Mouse (Mus musculus): Measurements from ENCODE around the gene Cuedc1. TPM values are rescaled to one million over a fixed set of nuclear protein-coding genes. Genes with fewer than 3 reads are reported as not detected.
A peak's percentile ranks its signal among the peaks of the same experiment; 100 is the strongest.

Cuedc1 gene
- polyA plus RNA-seq, 1 experiment from 2014 or later = 49.0 TPM

- Histone ChIP-seq H3K4me1 (peaks cover 24% of the 10 kb centered on the region), H3K4me3 (replicated peaks) (no peak overlapping the region), H3K4me2 (peak overlapping the region; percentile 11), H3K36me3 (peaks cover 43% of the 10 kb centered on the region), H3K27me3 (replicated peaks) (no peaks in the 10 kb centered on the region), H3K9me3 (replicated peaks) (no peaks in the 10 kb centered on the region), H3K27ac (replicated peaks) (peak overlapping the region; percentile 79), H3K9ac (replicated peaks) (0 out of 2 replicates have a peak overlapping the region, but pooled peaks have one; percentile 6)
- ATAC-seq (ENCODE audit: low FRiP score) = peak; percentile 58; the same call in 1 of the 2 replicates
- 8% methylated on average over 14 of the region's 16 CpGs for WGBS
These were observed 83.2 kb downstream of the Cuedc1 start for GRCm38 (mm10) chr11:88180959-88181619.

GRCm38 (mm10) chr11:88184632-88185180, 86.8 kb downstream of the Cuedc1 start:
- peaks cover 38% of the 10 kb centered on the region for H3K4me1 ChIP-seq
- 93% methylated on average over 17 of the region's 17 CpGs for WGBS
- no peak for ATAC-seq (ENCODE audit: low FRiP score)
- no peaks in the 10 kb centered on the region for H3K9me3 ChIP-seq (replicated peaks)
- H3K9ac ChIP-seq (replicated peaks) = no peak overlapping the region
- peaks cover 29% of the 10 kb centered on the region for H3K36me3 ChIP-seq
- no peaks in the 10 kb centered on the region for H3K27me3 ChIP-seq (replicated peaks)
- H3K4me3 ChIP-seq (replicated peaks) = no peak overlapping the region
- H3K27ac ChIP-seq (replicated peaks) = no peak overlapping the region
- H3K4me2 ChIP-seq = no peak overlapping the region

- Histone ChIP-seq H3K9ac (replicated peaks) (no peak overlapping the region; the same call in 1 of the 2 replicates), H3K4me2 (no peak overlapping the region), H3K4me1 (peaks cover 22% of the 10 kb centered on the region), H3K9me3 (replicated peaks) (no peaks in the 10 kb centered on the region), H3K27ac (replicated peaks) (peak overlapping the region; percentile 79; the same call in 1 of the 2 replicates), H3K4me3 (replicated peaks) (no peak overlapping the region), H3K27me3 (replicated peaks) (peaks cover 2% of the 10 kb centered on the region), H3K36me3 (peaks cover 32% of the 10 kb centered on the region)
- ATAC-seq (ENCODE audit: low FRiP score) = no peak
- 83% methylated on average over 14 of the region's 14 CpGs for WGBS
These were observed 88.5 kb downstream of the Cuedc1 start for GRCm38 (mm10) chr11:88186078-88186946.

- Histone ChIP-seq H3K36me3 (peaks cover 36% of the 10 kb centered on the region), H3K27me3 (replicated peaks) (peaks cover 8% of the 10 kb centered on the region), H3K4me1 (peaks cover 18% of the 10 kb centered on the region), H3K4me3 (replicated peaks) (no peak overlapping the region), H3K4me2 (peak overlapping the region; percentile 49; the same call in 1 of the 2 replicates), H3K9me3 (replicated peaks) (no peaks in the 10 kb centered on the region), H3K9ac (replicated peaks) (no peak overlapping the region), H3K27ac (replicated peaks) (peak overlapping the region; percentile 79)
- ATAC-seq (ENCODE audit: low FRiP score) = no peak
- WGBS = 41% methylated on average over 2 of the region's 2 CpGs
These were observed 89.0 kb downstream of the Cuedc1 start for GRCm38 (mm10) chr11:88186947-88187243.

- peak; percentile 90 for ATAC-seq (ENCODE audit: low FRiP score)
- H3K36me3 ChIP-seq = peaks cover 33% of the 10 kb centered on the region
- H3K4me2 ChIP-seq = peak overlapping the region; percentile 49
- H3K27me3 ChIP-seq (replicated peaks) = peaks cover 15% of the 10 kb centered on the region
- H3K9ac ChIP-seq (replicated peaks) = peak overlapping the region; percentile 31
- 12% methylated on average over 25 of the region's 25 CpGs for WGBS
- peaks cover 21% of the 10 kb centered on the region for H3K4me1 ChIP-seq
- H3K27ac ChIP-seq (replicated peaks) = peak overlapping the region; percentile 79
- no peaks in the 10 kb centered on the region for H3K9me3 ChIP-seq (replicated peaks)
- H3K4me3 ChIP-seq (replicated peaks) = 0 out of 2 replicates have a peak overlapping the region, but pooled peaks have one; percentile 9
These were observed 89.7 kb downstream of the Cuedc1 start for GRCm38 (mm10) chr11:88187417-88188133.

- Histone ChIP-seq H3K4me2 (peak overlapping the region; percentile 49; the same call in 1 of the 2 replicates), H3K27ac (replicated peaks) (peak overlapping the region; percentile 79; the same call in 1 of the 2 replicates), H3K4me1 (peaks cover 22% of the 10 kb centered on the region), H3K9ac (replicated peaks) (0 out of 2 replicates have a peak overlapping the region, but pooled peaks have one; percentile 18), H3K4me3 (replicated peaks) (no peak overlapping the region), H3K9me3 (replicated peaks) (no peaks in the 10 kb centered on the region), H3K27me3 (replicated peaks) (peaks cover 21% of the 10 kb centered on the region), H3K36me3 (peaks cover 27% of the 10 kb centered on the region)
- 62% methylated on average over 8 of the region's 8 CpGs for WGBS
- ATAC-seq (ENCODE audit: low FRiP score) = no peak
These were observed 90.4 kb downstream of the Cuedc1 start for GRCm38 (mm10) chr11:88188216-88188615.

- 89% methylated on average over 7 of the region's 7 CpGs for WGBS
- Histone ChIP-seq H3K27me3 (replicated peaks) (peaks cover 26% of the 10 kb centered on the region), H3K4me1 (peaks cover 27% of the 10 kb centered on the region), H3K4me3 (replicated peaks) (no peak overlapping the region), H3K27ac (replicated peaks) (no peak overlapping the region), H3K4me2 (no peak overlapping the region), H3K9ac (replicated peaks) (no peak overlapping the region), H3K36me3 (peaks cover 22% of the 10 kb centered on the region), H3K9me3 (replicated peaks) (no peaks in the 10 kb centered on the region)
- no peak for ATAC-seq (ENCODE audit: low FRiP score)
These were observed 90.8 kb downstream of the Cuedc1 start for GRCm38 (mm10) chr11:88188635-88189034.

- ATAC-seq (ENCODE audit: low FRiP score) = no peak
- no peak overlapping the region for H3K27ac ChIP-seq (replicated peaks)
- WGBS = 14% methylated on average over 4 of the region's 4 CpGs
- peaks cover 26% of the 10 kb centered on the region for H3K4me1 ChIP-seq
- peaks cover 7% of the 10 kb centered on the region; the same call in 1 of the 2 replicates for H3K36me3 ChIP-seq
- no peaks in the 10 kb centered on the region for H3K9me3 ChIP-seq (replicated peaks)
- H3K4me2 ChIP-seq = no peak overlapping the region
- no peak overlapping the region for H3K9ac ChIP-seq (replicated peaks)
- no peak overlapping the region for H3K4me3 ChIP-seq (replicated peaks)
- peaks cover 31% of the 10 kb centered on the region for H3K27me3 ChIP-seq (replicated peaks)
These were observed 94.7 kb downstream of the Cuedc1 start for GRCm38 (mm10) chr11:88192595-88192994.

GRCm38 (mm10) chr11:88193098-88193823, 95.4 kb downstream of the Cuedc1 start:
- peaks cover 7% of the 10 kb centered on the region; the same call in 1 of the 2 replicates for H3K36me3 ChIP-seq
- no peak overlapping the region for H3K4me3 ChIP-seq (replicated peaks)
- H3K4me2 ChIP-seq = no peak overlapping the region
- no peak overlapping the region for H3K9ac ChIP-seq (replicated peaks)
- 9% methylated on average over 34 of the region's 34 CpGs for WGBS
- peaks cover 31% of the 10 kb centered on the region for H3K27me3 ChIP-seq (replicated peaks)
- no peaks in the 10 kb centered on the region for H3K9me3 ChIP-seq (replicated peaks)
- H3K27ac ChIP-seq (replicated peaks) = no peak overlapping the region
- H3K4me1 ChIP-seq = peaks cover 22% of the 10 kb centered on the region
- no peak for ATAC-seq (ENCODE audit: low FRiP score)

GRCm38 (mm10) chr11:88193824-88194696, 96.2 kb downstream of the Cuedc1 start:
- no peak overlapping the region for H3K9ac ChIP-seq (replicated peaks)

More at GRCm38 (mm10) chr11:88193824-88194696, 96.2 kb downstream of the Cuedc1 start:
- no peaks in the 10 kb centered on the region for H3K9me3 ChIP-seq (replicated peaks)
- 22% methylated on average over 29 of the region's 29 CpGs for WGBS
- no peak for ATAC-seq (ENCODE audit: low FRiP score)
- H3K4me1 ChIP-seq = peaks cover 22% of the 10 kb centered on the region
- peaks cover 7% of the 10 kb centered on the region; the same call in 1 of the 2 replicates for H3K36me3 ChIP-seq
- no peak overlapping the region for H3K4me3 ChIP-seq (replicated peaks)
- H3K4me2 ChIP-seq = no peak overlapping the region
- no peak overlapping the region for H3K27ac ChIP-seq (replicated peaks)
- peaks cover 31% of the 10 kb centered on the region for H3K27me3 ChIP-seq (replicated peaks)
